Mouse (Mus musculus): ENCODE results near the gene Lrrfip2. TPM values are rescaled to one million over a fixed set of nuclear protein-coding genes. Genes with fewer than 3 reads are reported as not detected.

The Lrrfip2 gene
- polyA plus RNA-seq, 1 experiment from 2014 or later, result 34.5 TPM

GRCm38 (mm10) chr9:111186861-111187260 is 69.5 kb downstream of the Lrrfip2 start:
- Histone ChIP-seq H3K27me3 (ENCODE audit: control insufficient read depth, insufficient read depth, low read length) (no peaks in the 10 kb centered on the region), H3K9me3 (ENCODE audit: control insufficient read depth, low read depth, low read length) (no peaks in the 10 kb centered on the region), H3K36me3 (ENCODE audit: control insufficient read depth, insufficient read depth, low read length) (no peaks in the 10 kb centered on the region; the same call in 1 of the 2 replicates), H3K27ac (ENCODE audit: low read length) (no peak overlapping the region), H3K4me2 (replicated peaks; ENCODE audit: low read depth, low read length) (no peak overlapping the region), H3K4me3 (ENCODE audit: low read depth, low read length) (no peak overlapping the region), H3K4me1 (ENCODE audit: control insufficient read depth, insufficient read depth, low read length) (no peaks in the 10 kb centered on the region), H3K9ac (replicated peaks; ENCODE audit: low read depth, low read length) (no peak overlapping the region)
- WGBS, result 80% methylated on average over 6 of the region's 6 CpGs
- no peak for ATAC-seq (ENCODE audit: insufficient number of reproducible peaks, insufficient read depth, low FRiP score, low read depth)

DNA sequence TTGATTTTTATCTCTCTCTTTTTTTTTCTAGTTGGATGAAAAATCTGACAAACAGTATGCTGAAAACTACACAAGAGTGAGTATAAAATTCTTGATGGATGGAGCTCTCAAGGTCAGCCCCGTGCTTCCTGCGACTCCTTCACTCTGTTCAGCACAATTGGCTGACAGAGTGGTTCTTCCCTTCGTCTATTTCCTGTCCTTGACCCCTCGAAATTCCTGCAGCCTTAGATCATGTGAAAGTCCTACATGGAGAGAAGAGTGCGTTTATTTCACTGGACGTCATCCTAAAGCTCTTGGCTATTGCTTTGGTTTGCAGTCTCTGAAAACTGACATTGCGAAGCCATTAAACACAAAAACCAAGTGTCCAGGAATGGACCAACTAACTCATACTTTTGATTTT is 71.3 kb downstream of the Lrrfip2 start:
- H3K27ac ChIP-seq (ENCODE audit: low read length), result no peak overlapping the region
- H3K27me3 ChIP-seq (ENCODE audit: control insufficient read depth, insufficient read depth, low read length), result no peaks in the 10 kb centered on the region
- H3K9ac ChIP-seq (replicated peaks; ENCODE audit: low read depth, low read length), result no peak overlapping the region
- WGBS, result 69% methylated on average over 7 of the region's 7 CpGs
- no peak overlapping the region for H3K4me3 ChIP-seq (ENCODE audit: low read depth, low read length)
- H3K4me2 ChIP-seq (replicated peaks; ENCODE audit: low read depth, low read length), result no peak overlapping the region
- H3K4me1 ChIP-seq (ENCODE audit: control insufficient read depth, insufficient read depth, low read length), result no peaks in the 10 kb centered on the region
- H3K9me3 ChIP-seq (ENCODE audit: control insufficient read depth, low read depth, low read length), result no peaks in the 10 kb centered on the region
- no peaks in the 10 kb centered on the region; the same call in 1 of the 2 replicates for H3K36me3 ChIP-seq (ENCODE audit: control insufficient read depth, insufficient read depth, low read length)
- ATAC-seq (ENCODE audit: insufficient number of reproducible peaks, insufficient read depth, low FRiP score, low read depth), result no peak

GRCm38 (mm10) chr9:111193211-111193610 is 75.8 kb downstream of the Lrrfip2 start:
- no peaks in the 10 kb centered on the region for H3K4me1 ChIP-seq (ENCODE audit: control insufficient read depth, insufficient read depth, low read length)
- H3K27ac ChIP-seq (ENCODE audit: low read length), result no peak overlapping the region
- H3K4me3 ChIP-seq (ENCODE audit: low read depth, low read length), result no peak overlapping the region
- no peak overlapping the region for H3K4me2 ChIP-seq (replicated peaks; ENCODE audit: low read depth, low read length)
- H3K9ac ChIP-seq (replicated peaks; ENCODE audit: low read depth, low read length), result no peak overlapping the region
- no peaks in the 10 kb centered on the region for H3K27me3 ChIP-seq (ENCODE audit: control insufficient read depth, insufficient read depth, low read length)
- no peak for ATAC-seq (ENCODE audit: insufficient number of reproducible peaks, insufficient read depth, low FRiP score, low read depth)
- no peaks in the 10 kb centered on the region; the same call in 1 of the 2 replicates for H3K36me3 ChIP-seq (ENCODE audit: control insufficient read depth, insufficient read depth, low read length)
- H3K9me3 ChIP-seq (ENCODE audit: control insufficient read depth, low read depth, low read length), result no peaks in the 10 kb centered on the region
- 90% methylated on average over 2 of the region's 2 CpGs for WGBS

GRCm38 (mm10) chr9:111197116-111197515 is 79.7 kb downstream of the Lrrfip2 start:
- no peaks in the 10 kb centered on the region for H3K27me3 ChIP-seq (ENCODE audit: control insufficient read depth, insufficient read depth, low read length)
- 87% methylated on average over 3 of the region's 3 CpGs for WGBS
- H3K4me3 ChIP-seq (ENCODE audit: low read depth, low read length), result no peak overlapping the region
- no peaks in the 10 kb centered on the region for H3K4me1 ChIP-seq (ENCODE audit: control insufficient read depth, insufficient read depth, low read length)
- no peaks in the 10 kb centered on the region for H3K9me3 ChIP-seq (ENCODE audit: control insufficient read depth, low read depth, low read length)
- H3K4me2 ChIP-seq (replicated peaks; ENCODE audit: low read depth, low read length), result no peak overlapping the region
- no peak for ATAC-seq (ENCODE audit: insufficient number of reproducible peaks, insufficient read depth, low FRiP score, low read depth)
- H3K36me3 ChIP-seq (ENCODE audit: control insufficient read depth, insufficient read depth, low read length), result no peaks in the 10 kb centered on the region; the same call in 1 of the 2 replicates
- no peak overlapping the region for H3K27ac ChIP-seq (ENCODE audit: low read length)
- no peak overlapping the region for H3K9ac ChIP-seq (replicated peaks; ENCODE audit: low read depth, low read length)

GRCm38 (mm10) chr9:111197712-111198111 is 80.3 kb downstream of the Lrrfip2 start:
- Histone ChIP-seq H3K4me3 (ENCODE audit: low read depth, low read length) (no peak overlapping the region), H3K9me3 (ENCODE audit: control insufficient read depth, low read depth, low read length) (no peaks in the 10 kb centered on the region), H3K27me3 (ENCODE audit: control insufficient read depth, insufficient read depth, low read length) (no peaks in the 10 kb centered on the region), H3K36me3 (ENCODE audit: control insufficient read depth, insufficient read depth, low read length) (no peaks in the 10 kb centered on the region; the same call in 1 of the 2 replicates), H3K4me2 (replicated peaks; ENCODE audit: low read depth, low read length) (no peak overlapping the region), H3K4me1 (ENCODE audit: control insufficient read depth, insufficient read depth, low read length) (no peaks in the 10 kb centered on the region), H3K9ac (replicated peaks; ENCODE audit: low read depth, low read length) (no peak overlapping the region), H3K27ac (ENCODE audit: low read length) (no peak overlapping the region)
- no peak for ATAC-seq (ENCODE audit: insufficient number of reproducible peaks, insufficient read depth, low FRiP score, low read depth)
- WGBS, result 81% methylated on average over 4 of the region's 4 CpGs

DNA sequence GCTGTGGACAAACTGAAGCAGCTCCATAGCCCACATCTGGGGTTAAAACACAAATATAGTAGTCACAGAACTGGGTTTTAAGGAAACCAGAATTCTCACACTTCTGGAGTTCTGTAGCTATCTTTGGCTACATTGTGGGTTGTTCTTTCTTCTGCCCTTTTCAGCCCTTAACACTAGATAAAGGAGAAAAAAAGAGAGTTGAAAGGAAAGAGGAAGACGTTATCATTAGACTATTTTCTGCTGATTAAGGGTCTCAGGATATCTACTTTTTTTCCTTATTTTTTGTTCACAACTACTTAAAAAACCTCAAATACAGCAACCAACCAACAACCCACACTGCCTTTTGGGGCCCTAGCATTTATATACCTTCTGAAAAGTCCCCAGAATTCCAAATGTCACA is 80.9 kb downstream of the Lrrfip2 start:
- WGBS, result 76% methylated on average over 1 of the region's 1 CpGs
- Histone ChIP-seq H3K4me1 (ENCODE audit: control insufficient read depth, insufficient read depth, low read length) (no peaks in the 10 kb centered on the region), H3K36me3 (ENCODE audit: control insufficient read depth, insufficient read depth, low read length) (no peaks in the 10 kb centered on the region; the same call in 1 of the 2 replicates), H3K27me3 (ENCODE audit: control insufficient read depth, insufficient read depth, low read length) (no peaks in the 10 kb centered on the region), H3K27ac (ENCODE audit: low read length) (no peak overlapping the region), H3K9me3 (ENCODE audit: control insufficient read depth, low read depth, low read length) (no peaks in the 10 kb centered on the region), H3K9ac (replicated peaks; ENCODE audit: low read depth, low read length) (no peak overlapping the region), H3K4me3 (ENCODE audit: low read depth, low read length) (no peak overlapping the region), H3K4me2 (replicated peaks; ENCODE audit: low read depth, low read length) (no peak overlapping the region)
- no peak for ATAC-seq (ENCODE audit: insufficient number of reproducible peaks, insufficient read depth, low FRiP score, low read depth)

GRCm38 (mm10) chr9:111200208-111200607 is 82.8 kb downstream of the Lrrfip2 start:
- no peak overlapping the region for H3K4me3 ChIP-seq (ENCODE audit: low read depth, low read length)

GRCm38 (mm10) chr9:111204601-111205375 is 87.4 kb downstream of the Lrrfip2 start:
- Histone ChIP-seq H3K4me2 (replicated peaks; ENCODE audit: low read depth, low read length) (no peak overlapping the region), H3K36me3 (ENCODE audit: control insufficient read depth, insufficient read depth, low read length) (no peaks in the 10 kb centered on the region; the same call in 1 of the 2 replicates), H3K27ac (ENCODE audit: low read length) (no peak overlapping the region), H3K9ac (replicated peaks; ENCODE audit: low read depth, low read length) (no peak overlapping the region), H3K4me1 (ENCODE audit: control insufficient read depth, insufficient read depth, low read length) (no peaks in the 10 kb centered on the region), H3K9me3 (ENCODE audit: control insufficient read depth, low read depth, low read length) (no peaks in the 10 kb centered on the region), H3K27me3 (ENCODE audit: control insufficient read depth, insufficient read depth, low read length) (no peaks in the 10 kb centered on the region), H3K4me3 (ENCODE audit: low read depth, low read length) (no peak overlapping the region)
- no peak for ATAC-seq (ENCODE audit: insufficient number of reproducible peaks, insufficient read depth, low FRiP score, low read depth)
- 58% methylated on average over 9 of the region's 9 CpGs for WGBS

More at GRCm38 (mm10) chr9:111200208-111200607, 82.8 kb downstream of the Lrrfip2 start:
- H3K36me3 ChIP-seq (ENCODE audit: control insufficient read depth, insufficient read depth, low read length), result no peaks in the 10 kb centered on the region; the same call in 1 of the 2 replicates
- H3K9me3 ChIP-seq (ENCODE audit: control insufficient read depth, low read depth, low read length), result no peaks in the 10 kb centered on the region
- H3K27ac ChIP-seq (ENCODE audit: low read length), result no peak overlapping the region
- H3K27me3 ChIP-seq (ENCODE audit: control insufficient read depth, insufficient read depth, low read length), result no peaks in the 10 kb centered on the region
- H3K4me2 ChIP-seq (replicated peaks; ENCODE audit: low read depth, low read length), result no peak overlapping the region
- no peak for ATAC-seq (ENCODE audit: insufficient number of reproducible peaks, insufficient read depth, low FRiP score, low read depth)
- H3K4me1 ChIP-seq (ENCODE audit: control insufficient read depth, insufficient read depth, low read length), result no peaks in the 10 kb centered on the region
- H3K9ac ChIP-seq (replicated peaks; ENCODE audit: low read depth, low read length), result no peak overlapping the region

Data from stomach, embryonic 14.5 days (tissue).